Mouse (Mus musculus) right cerebral cortex, postnatal 10 days (tissue): ENCODE results near the gene Cox8b.
A peak's percentile ranks its signal among the peaks of the same experiment; 100 is the strongest.

Source experiments
- DNase-seq, 2 experiments: peaks; one replicate each; pipeline ENCODE4 v3.0.0; 2021; ENCODE audit warnings: low spot score in 2 of 2

The Cox8b gene

DNA sequence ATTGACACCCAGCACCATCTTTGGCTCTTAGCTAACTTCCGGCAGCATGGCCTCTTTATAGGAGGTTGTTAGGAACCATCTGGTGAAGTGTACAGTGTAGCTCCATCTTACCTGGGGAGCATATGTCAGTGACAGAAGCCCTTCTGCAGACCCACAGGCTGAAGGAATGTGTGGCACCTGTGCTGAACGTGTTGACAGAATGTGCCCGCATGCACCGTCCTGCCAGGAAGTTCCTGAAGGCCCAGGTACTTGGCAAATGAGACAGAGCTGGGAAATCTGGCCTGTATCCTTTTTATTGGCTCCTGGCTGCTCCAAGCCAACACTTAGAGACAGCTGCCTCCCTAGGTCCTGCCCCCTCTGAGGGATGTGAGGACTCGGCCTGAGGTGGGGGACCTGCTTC is 39.5 kb downstream of the Cox8b start:
- no peak for DNase-seq

DNA sequence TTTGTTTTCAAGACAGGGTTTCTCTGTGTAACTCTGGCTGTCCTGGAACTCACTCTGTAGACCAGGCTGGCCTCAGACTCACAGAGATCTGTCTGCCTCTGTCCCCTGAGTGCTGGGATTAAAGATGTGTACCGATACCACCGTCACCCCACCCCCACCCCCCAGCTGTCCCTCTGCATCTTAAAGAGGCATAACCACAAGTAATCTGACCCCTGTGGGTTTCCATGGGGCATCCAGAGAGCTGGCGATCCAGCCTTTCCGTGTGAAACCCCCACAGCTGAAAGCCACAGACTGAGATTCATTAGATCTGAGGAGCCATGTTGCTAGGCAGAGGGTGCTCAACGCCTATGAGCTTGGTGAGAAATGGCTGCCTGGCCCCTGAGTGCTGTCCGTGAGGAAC is 40.2 kb downstream of the Cox8b start:
- DNase-seq = no peak

DNA sequence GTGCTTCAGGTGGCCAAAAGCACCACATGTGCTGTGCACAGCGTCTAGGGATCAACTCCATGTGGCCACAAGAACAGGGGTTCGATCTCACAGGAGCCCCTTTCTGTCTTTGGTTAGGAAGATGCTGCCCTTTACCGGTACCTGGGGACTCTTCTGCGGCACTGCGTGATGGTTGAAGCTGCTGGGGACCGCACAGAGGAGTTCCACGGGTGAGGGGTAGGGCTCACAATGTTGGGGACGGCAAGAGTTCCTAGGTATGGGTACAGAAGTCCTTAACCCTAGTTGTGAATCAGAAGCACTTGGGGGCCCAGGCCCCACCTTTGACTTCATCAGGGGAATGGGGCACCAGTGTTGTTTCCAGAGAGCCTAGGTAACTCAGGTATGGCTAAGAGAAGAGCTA is 41.5 kb downstream of the Cox8b start:
- DNase-seq = no peak

DNA sequence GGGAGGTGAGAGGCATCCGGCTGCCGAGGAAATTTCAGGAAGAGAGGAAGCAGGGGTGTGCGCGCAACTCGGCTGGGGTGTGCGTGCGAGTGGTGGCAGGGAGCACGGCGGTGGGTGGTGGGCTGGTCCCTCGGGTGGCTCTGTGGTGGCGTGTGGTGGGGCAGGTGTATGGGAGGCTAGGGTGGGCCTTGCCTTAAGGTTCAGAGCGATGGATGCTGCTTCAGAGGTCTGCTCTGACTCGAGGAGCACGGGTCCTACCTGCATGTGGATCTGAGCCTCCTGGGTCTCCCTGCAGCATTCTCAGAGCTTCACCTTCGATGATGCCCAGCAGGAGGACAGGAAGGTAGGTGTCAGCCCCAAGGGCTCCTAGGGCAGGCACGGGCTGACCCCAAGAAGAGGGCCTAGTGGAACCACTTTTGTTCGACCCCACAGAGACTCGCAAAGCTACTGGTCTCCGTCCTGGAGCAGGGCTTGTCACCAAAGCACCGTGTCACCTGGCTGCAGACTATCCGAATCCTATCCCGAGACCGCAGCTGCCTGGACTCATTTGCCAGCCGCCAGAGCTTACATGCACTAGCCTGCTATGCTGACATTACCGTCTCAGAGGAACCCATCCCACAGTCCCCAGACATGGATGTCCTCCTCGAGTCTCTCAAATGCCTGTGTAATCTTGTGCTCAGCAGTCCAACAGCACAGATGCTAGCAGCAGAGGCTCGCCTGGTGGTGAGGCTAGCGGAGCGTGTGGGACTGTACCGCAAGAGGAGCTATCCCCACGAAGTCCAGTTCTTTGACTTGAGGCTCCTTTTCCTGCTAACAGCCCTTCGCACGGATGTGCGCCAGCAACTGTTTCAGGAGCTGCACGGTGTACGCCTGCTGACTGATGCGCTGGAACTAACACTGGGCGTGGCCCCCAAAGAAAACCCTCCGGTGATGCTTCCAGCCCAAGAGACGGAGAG is 42.4 kb downstream of the Cox8b start, which contains the start of gene Bet1l:
Bet1l (minus strand) TSS at position 28 of the 956 bp plus-strand sequence.
- DNase-seq = no peak

DNA sequence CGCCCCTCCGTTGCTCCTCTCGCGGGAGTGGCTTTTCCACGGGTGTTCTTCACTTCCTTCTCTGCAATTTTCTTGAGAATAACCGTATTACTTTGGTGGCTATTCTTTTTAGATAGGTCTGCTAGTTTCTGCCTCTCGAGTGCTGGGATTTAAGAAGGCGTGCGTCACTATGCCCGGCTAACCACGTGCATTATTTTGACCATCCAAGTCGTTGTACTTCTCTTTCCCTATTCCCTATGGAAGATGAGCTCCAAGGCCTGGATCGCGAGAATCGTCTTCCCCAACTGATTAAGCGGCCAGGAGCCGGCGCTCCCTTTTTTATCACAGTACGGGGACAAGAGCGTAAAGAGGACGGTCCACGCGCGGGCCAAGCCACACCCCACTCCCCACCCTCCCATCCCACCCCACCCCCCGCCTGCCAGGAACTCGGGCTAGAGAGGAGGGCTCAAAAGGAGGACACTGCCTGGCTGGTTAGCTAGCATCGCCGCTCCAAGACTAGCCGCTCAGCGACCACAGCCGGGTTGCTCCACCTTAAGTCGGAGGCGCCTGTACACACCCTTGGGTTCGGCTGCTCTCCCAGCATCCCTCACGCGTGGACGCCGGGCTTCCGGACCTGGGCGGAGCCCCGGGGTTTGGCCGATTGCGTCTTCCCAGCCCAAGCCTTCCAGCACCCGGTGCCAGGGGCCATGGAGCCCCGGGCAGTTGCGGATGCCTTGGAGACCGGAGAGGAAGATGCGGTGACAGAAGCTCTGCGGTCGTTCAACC is 43.3 kb downstream of the Cox8b start, which contains the start of gene Ric8a:
Ric8a (plus strand) TSS at position 173 of the 765 bp plus-strand sequence.
- peak; percentile 90 to 92 for DNase-seq

DNA sequence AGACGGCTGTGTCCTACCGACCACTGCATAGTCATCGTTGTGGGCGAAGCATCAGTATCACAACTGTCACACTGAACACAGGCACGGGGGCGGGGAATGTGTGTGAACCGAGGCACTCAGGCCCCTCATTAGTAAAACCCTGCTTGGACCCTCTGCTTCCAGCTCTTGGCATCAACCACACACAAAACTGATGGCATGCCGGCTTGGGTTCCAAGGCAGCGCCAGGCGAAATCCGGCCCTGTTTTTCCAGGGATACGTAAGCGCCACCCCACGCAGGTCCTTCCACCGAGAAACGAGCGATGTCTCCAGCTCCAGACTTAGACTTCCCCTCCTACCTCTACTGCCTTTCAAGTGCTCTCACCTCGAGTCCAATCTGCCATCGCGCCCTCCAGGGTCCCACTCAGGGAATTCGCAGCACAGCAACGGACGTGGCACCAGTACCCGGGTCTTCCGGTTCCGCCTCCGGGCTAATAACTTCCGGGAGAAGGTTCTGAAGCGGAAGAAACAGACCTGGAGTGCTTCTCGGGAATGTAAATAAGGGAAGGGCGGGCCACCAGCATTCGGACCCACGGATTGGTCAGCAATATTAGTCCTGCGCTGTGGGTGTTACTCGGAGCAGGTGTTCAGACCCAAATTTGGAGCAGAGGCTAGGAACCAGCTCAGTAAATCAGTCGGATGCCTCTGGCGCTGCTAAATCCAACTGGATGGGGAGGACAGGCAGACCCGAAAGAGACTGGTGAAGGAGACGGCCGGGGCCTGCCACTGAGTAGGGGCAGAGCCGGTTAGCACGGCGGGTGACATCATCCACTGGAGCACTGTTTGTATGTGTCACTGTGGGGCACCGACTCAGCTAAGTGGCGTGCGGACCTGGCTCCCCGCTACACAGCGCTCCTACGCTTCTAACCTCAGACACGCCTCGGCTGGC is 44.1 kb downstream of the Cox8b start, which contains the start of gene Gm45785:
Gm45785 (minus strand) TSS at position 472 of the 925 bp plus-strand sequence.
- peak; percentile 88 to 95 for DNase-seq

DNA sequence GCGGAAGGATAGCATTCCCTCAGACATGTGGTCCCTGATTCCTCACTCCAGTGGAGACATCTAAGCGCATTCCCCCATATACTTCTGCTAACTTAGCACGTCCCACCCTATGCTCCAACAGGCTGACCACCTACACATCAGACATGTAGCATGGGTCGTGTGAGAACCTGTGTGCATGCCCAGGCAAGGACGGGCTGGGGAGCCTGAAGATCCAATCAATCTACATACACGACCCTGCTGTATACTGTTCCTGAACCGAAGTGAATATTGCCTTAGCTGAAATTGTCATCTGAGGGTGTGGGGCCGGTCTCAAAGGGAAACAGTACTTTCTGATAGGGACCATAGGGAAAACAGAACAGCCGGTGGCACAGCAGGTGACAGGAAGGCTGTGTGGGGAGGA is 45.1 kb downstream of the Cox8b start:
- no peak for DNase-seq

DNA sequence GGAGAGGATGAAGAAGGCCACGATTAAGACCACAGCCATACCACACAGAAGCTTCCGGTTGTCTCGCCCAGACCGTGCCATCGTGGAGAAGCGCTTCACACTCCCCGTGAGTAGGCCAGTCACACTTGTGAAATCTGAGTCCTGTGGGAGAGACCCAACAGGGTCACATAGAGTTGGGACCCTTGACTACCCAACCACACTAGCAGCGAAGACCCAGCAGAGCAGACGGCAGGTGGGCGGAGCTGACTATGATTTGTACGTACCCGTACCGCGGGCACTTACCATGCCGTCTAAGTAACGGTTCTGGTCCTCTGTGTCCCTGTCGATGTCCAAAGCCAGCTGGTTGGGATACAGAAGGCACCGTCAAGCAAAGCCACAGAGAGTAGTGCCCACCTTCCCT is 45.8 kb downstream of the Cox8b start:
- DNase-seq = no peak

DNA sequence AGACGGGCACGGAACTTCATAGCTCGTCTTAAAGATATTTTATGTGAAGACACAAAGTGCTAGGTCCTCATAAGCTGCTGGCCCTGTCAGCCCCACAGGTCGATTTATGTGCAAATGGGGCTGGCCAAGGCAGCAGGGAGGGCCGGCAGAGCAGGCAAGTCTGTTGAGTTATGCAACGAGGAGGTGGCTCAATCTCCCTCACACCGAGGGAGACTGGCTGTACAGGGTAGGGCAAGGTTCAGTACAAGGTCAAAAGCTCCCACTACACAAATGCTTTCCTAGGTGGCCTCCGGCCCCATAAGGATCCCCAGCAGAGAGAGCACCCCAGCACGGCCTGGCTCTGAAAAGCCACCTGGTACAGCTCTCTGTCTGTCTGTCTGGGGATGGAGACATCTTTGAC is 46.9 kb downstream of the Cox8b start:
- no peak for DNase-seq

DNA sequence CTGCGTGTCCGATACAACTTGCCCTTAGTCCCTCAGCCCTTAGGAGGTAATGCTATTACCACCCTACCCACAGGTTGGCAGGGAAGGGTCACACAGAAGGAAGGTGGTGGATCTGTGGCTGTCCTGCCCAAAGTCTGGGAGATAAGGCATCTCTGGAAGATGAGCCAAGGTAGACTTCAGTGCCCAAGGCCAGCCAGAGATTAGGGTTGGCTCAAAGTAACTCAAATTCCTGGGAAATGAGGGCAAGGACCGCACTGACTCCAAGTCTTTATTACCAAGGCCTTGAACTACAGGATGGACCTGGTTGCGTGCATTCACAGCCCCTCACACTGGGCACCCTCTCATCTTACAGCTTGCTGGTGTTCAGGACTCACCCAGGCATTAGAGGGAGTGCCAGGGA is 48.3 kb downstream of the Cox8b start:
- no peak for DNase-seq
